Comparison of ENCODE assay signal across 15 mouse cellular contexts in genomic region chr3:127864242-127864641, GRCm38 (mm10). TPM values are rescaled to one million over a fixed set of nuclear protein-coding genes. Genes with fewer than 3 reads are reported as not detected.
DNase-seq lines count a peak whose midpoint lies in the region; ATAC-seq and TF ChIP-seq lines count a peak whose summit lies in the region.
"Had no signal": no experiment of that assay in that cellular context is flagged by ENCODE, and none has a peak within 500 bp of the region (broad histone marks: within the 10 kb centered on the region; RNA-seq: fewer than 3 reads in every experiment).

No protein-coding gene starts in this region.

- peaks cover 3% of the 10 kb centered on the region; the same call in 1 of the 2 replicates for H3K4me1 ChIP-seq in heart, postnatal 0 days (ENCODE audit: control insufficient read depth, insufficient read depth)
- H3K4me1 ChIP-seq in liver, postnatal 0 days (ENCODE audit: insufficient read depth) = no peaks in the 10 kb centered on the region; the same call in 1 of the 2 replicates
- H3K4me1 ChIP-seq in liver, embryonic 11.5 days (replicated peaks; ENCODE audit: control insufficient read depth, insufficient read depth, low read length) = 0 out of 2 replicates have a peak, but pooled peaks cover 2% of the 10 kb centered on the region
- H3K4me1 ChIP-seq: embryonic facial prominence, embryonic 15.5 days had no signal

- peak; percentile 18 for DNase-seq in heart, postnatal 0 days (ENCODE audit: low spot score)
- no peak for DNase-seq in heart, adult 9 months (ENCODE audit: low spot score in 2 of 2)
- DNase-seq in liver, postnatal 0 days = no peak
- DNase-seq in liver, embryonic 11.5 days (ENCODE audit: low spot score) = no peak
- peak; percentile 69 for DNase-seq in adipocyte (ENCODE audit: low spot score)
- DNase-seq in testis, postnatal 10 days (ENCODE audit: low spot score) = no peak
- DNase-seq: adrenal gland, postnatal 10 days; cerebellum, adult 8-10 months; gastrocnemius, postnatal 10 days; heart, postnatal 36 days; retina, postnatal 1 day had no signal

- H3K27ac ChIP-seq in heart, postnatal 0 days (ENCODE audit: low read depth) = no peak overlapping the region
- no peak overlapping the region for H3K27ac ChIP-seq in liver, postnatal 0 days (ENCODE audit: low read depth)
- no peak overlapping the region for H3K27ac ChIP-seq in liver, embryonic 11.5 days (ENCODE audit: low read depth, low read length)
- H3K27ac ChIP-seq: embryonic facial prominence, embryonic 15.5 days had no signal

- 0 out of 2 replicates have a peak, but pooled peaks have one; percentile 0 for TF ChIP-seq CTCF in heart, postnatal 0 days (IDR thresholded peaks at IDR 0.05; ENCODE audit: low read depth)
- TF ChIP-seq CTCF in liver, postnatal 0 days (IDR thresholded peaks at IDR 0.05; ENCODE audit: low read depth) = 0 out of 2 replicates have a peak, but pooled peaks have one; percentile 12

- H3K9me3 ChIP-seq in heart, postnatal 0 days (replicated peaks; ENCODE audit: control insufficient read depth, low read length) = no peaks in the 10 kb centered on the region
- H3K9me3 ChIP-seq in liver, postnatal 0 days (ENCODE audit: low read length) = no peaks in the 10 kb centered on the region
- no peaks in the 10 kb centered on the region for H3K9me3 ChIP-seq in liver, embryonic 11.5 days (ENCODE audit: control insufficient read depth, low read length)
- H3K9me3 ChIP-seq: embryonic facial prominence, embryonic 15.5 days had no signal

- no peak overlapping the region for H3K4me2 ChIP-seq in heart, postnatal 0 days (ENCODE audit: low read depth, low read length)
- no peak overlapping the region for H3K4me2 ChIP-seq in liver, postnatal 0 days (ENCODE audit: low read depth, low read length)
- no peak overlapping the region for H3K4me2 ChIP-seq in liver, embryonic 11.5 days
- H3K4me2 ChIP-seq: embryonic facial prominence, embryonic 15.5 days had no signal

- H3K27me3 ChIP-seq in heart, postnatal 0 days (ENCODE audit: control insufficient read depth, insufficient read depth, low read length) = no peaks in the 10 kb centered on the region
- H3K27me3 ChIP-seq in liver, postnatal 0 days (ENCODE audit: insufficient read depth, low read length) = no peaks in the 10 kb centered on the region
- H3K27me3 ChIP-seq in liver, embryonic 11.5 days (replicated peaks; ENCODE audit: control insufficient read depth, insufficient read depth, low read length) = no peaks in the 10 kb centered on the region
- H3K27me3 ChIP-seq: embryonic facial prominence, embryonic 15.5 days; megakaryocyte, embryonic 14.5 days had no signal

- no peak for TF ChIP-seq EP300 in heart, postnatal 0 days (IDR thresholded peaks at IDR 0.05; ENCODE audit: low read depth)
- no peak for TF ChIP-seq EP300 in liver, postnatal 0 days (IDR thresholded peaks at IDR 0.05; ENCODE audit: low read depth)

- WGBS in heart, postnatal 0 days = 28% methylated on average over 2 of the region's 2 CpGs
- 56% methylated on average over 2 of the region's 2 CpGs for WGBS in liver, postnatal 0 days (ENCODE audit: insufficient replicate concordance)
- WGBS in liver, embryonic 11.5 days = 52% methylated on average over 2 of the region's 2 CpGs

- H3K4me3 ChIP-seq in heart, postnatal 0 days (ENCODE audit: low read depth, low read length) = no peak overlapping the region
- H3K4me3 ChIP-seq in liver, postnatal 0 days (ENCODE audit: low read depth, low read length) = no peak overlapping the region
- H3K4me3 ChIP-seq in liver, embryonic 11.5 days (ENCODE audit: low read depth, low read length) = no peak overlapping the region
- H3K4me3 ChIP-seq: embryonic facial prominence, embryonic 15.5 days; megakaryocyte, embryonic 14.5 days; myocyte had no signal

- no peaks in the 10 kb centered on the region for H3K36me3 ChIP-seq in heart, postnatal 0 days (replicated peaks; ENCODE audit: control insufficient read depth, insufficient read depth, low read length)
- peaks cover 5% of the 10 kb centered on the region; the same call in 1 of the 2 replicates for H3K36me3 ChIP-seq in liver, postnatal 0 days (replicated peaks; ENCODE audit: insufficient read depth, low read length)
- no peaks in the 10 kb centered on the region for H3K36me3 ChIP-seq in liver, embryonic 11.5 days (ENCODE audit: control insufficient read depth, insufficient read depth, low read length)
- H3K36me3 ChIP-seq: embryonic facial prominence, embryonic 15.5 days had no signal

- no peak for ATAC-seq in heart, postnatal 0 days (ENCODE audit: insufficient read depth, low read depth)
- peak; percentile 21; the same call in 1 of the 2 replicates for ATAC-seq in liver, postnatal 0 days
- ATAC-seq in liver, embryonic 11.5 days (replicated peaks; ENCODE audit: low FRiP score) = no peak
- peak; percentile 39 for ATAC-seq in megakaryocyte-erythroid progenitor cell, adult 5-6 weeks (replicated peaks; ENCODE audit: low FRiP score, low TSS enrichment, poor library complexity, severe bottlenecking)

- H3K9ac ChIP-seq in heart, postnatal 0 days (replicated peaks; ENCODE audit: low read depth, low read length) = no peak overlapping the region
- H3K9ac ChIP-seq in liver, postnatal 0 days (replicated peaks) = no peak overlapping the region
- H3K9ac ChIP-seq in liver, embryonic 11.5 days (ENCODE audit: low read depth, low read length) = no peak overlapping the region
- H3K9ac ChIP-seq: embryonic facial prominence, embryonic 15.5 days had no signal

RNA-seq across cellular contexts. Expression of gene Ap1ar, which starts 26.9 kb away (rescaled TPM):
- 18.2 and 94.3 TPM in 2 replicates for total RNA-seq in heart, postnatal 0 days (2014; rRNA removed; ENCODE audit: low replicate concordance)
- 16.4 and 18.0 TPM in 2 replicates for polyA plus RNA-seq in heart, postnatal 0 days (2015; fragmentation: Nextera tagmentation; extraction: Ambion mirVana)
- 11.1 and 12.9 TPM in 2 replicates for polyA plus RNA-seq in liver, postnatal 0 days (2015; fragmentation: Nextera tagmentation; extraction: Ambion mirVana)
- polyA plus RNA-seq in liver, embryonic 11.5 days (2014; fragmentation: Nextera tagmentation; extraction: Ambion mirVana) = 55.7 and 55.8 TPM in 2 replicates
- 93.2 and 102 TPM in 2 replicates for total RNA-seq in megakaryocyte-erythroid progenitor cell, adult 5-6 weeks (2014; fragmentation: Nextera tagmentation)
- 109 and 114 TPM in 2 replicates for total RNA-seq in megakaryocyte-erythroid progenitor cell, adult 5-6 weeks (2017)

RNA-seq across cellular contexts. Expression of gene Fam241a, which starts 31.9 kb away (rescaled TPM):
- total RNA-seq in heart, postnatal 0 days (2014; rRNA removed; ENCODE audit: low replicate concordance) = 9.1 and 10.1 TPM in 2 replicates
- polyA plus RNA-seq in heart, postnatal 0 days (2015; fragmentation: Nextera tagmentation; extraction: Ambion mirVana) = 7.8 and 8.3 TPM in 2 replicates
- 25.5 and 28.2 TPM in 2 replicates for polyA plus RNA-seq in liver, postnatal 0 days (2015; fragmentation: Nextera tagmentation; extraction: Ambion mirVana)
- polyA plus RNA-seq in liver, embryonic 11.5 days (2014; fragmentation: Nextera tagmentation; extraction: Ambion mirVana) = 42.2 and 44.2 TPM in 2 replicates
- 54.3 and 72.8 TPM in 2 replicates for total RNA-seq in megakaryocyte-erythroid progenitor cell, adult 5-6 weeks (2014; fragmentation: Nextera tagmentation)
- 52.8 and 54.1 TPM in 2 replicates for total RNA-seq in megakaryocyte-erythroid progenitor cell, adult 5-6 weeks (2017)

Comparison
In these comparisons a context has a peak if more than half of its experiments do, and no peak if none do; other contexts are left out.
1. ATAC-seq: peak in liver, postnatal 0 days (single experiment) and megakaryocyte-erythroid progenitor cell, adult 5-6 weeks (single experiment); none in heart, postnatal 0 days (single experiment) and liver, embryonic 11.5 days (single experiment).
2. DNase-seq: peak in heart, postnatal 0 days (single experiment) and adipocyte (single experiment); none in heart, adult 9 months (0 of 2), liver, postnatal 0 days (single experiment), liver, embryonic 11.5 days (single experiment) and testis, postnatal 10 days (single experiment).